Mouse (Mus musculus): Measurements from ENCODE around the gene Ppp1r14b.

DNA sequence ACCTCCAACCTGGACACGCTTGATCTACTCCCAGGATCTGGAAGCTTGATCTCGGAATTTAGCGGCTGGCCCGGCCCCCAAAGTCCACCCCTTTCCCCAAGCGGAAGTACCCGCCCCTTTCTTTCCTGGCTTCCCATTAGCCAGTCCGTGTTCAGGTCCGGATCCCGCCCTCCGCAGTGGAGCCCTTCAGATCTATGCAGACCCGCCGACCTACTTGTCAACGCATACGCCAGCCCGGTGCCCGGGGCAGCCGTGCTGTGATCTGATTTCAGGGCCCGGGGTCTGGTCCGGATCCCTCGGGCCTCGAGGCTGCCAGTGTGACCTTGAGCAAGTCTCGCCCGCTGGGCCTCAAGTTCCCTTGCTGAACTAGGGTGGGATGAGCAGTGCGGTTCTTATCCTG lies 21.2 kb downstream of the Ppp1r14b start, which contains the start of the genes Nudt22 and Trpt1:
- no peak for TF ChIP-seq CTCF (conservative IDR thresholded peaks at IDR 0.05; ENCODE audit: low read length)
- no peak for TF ChIP-seq NANOG (IDR thresholded peaks at IDR 0.05; ENCODE audit: borderline replicate concordance, low read length)
